In the genomic region with DNA sequence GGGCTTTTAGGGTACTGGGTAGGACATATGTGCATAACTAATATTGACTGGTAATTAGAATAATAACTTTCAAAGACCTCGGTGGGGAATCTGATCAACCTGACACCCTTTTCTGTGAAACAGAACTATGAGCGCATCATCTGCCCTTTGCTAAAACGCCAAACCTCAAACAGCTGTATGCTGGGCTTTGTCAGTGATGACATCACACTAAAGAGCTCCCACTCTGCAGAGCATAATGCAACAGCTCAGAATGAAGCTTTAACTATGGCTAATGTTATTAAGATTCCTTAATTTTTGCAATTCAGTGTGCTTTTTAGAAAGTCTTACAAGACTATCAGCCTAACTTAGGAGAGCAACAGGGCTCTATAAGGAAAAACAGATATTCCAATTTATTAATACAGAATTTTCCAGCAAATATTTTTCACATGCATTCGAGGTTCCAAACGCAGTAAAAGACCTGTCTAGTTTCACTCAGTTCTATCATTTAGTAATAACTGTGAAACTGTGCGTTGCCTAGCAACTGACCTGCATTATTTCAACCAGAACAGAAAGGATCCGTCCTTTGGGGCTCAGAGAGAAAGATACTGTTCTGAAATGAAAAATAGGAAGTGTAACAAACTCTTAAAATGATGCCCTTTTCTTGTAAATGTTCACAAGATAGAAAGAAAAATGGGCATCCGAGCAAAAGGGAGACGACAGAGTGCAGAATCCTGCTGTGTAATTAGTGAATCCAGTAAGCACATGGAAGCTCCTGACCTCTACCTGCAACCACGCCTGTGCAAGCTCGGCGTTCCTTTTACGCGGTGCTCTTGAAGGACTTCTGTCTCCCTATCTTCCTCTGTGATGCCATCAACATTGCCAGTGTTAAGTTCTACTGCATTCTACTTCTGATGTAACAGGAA, we compare ENCODE assay signal across 23 mouse cellular contexts.
A peak's percentile ranks its signal among the peaks of the same experiment; 100 is the strongest.
DNase-seq lines count a peak whose midpoint lies in the region; ATAC-seq lines count a peak whose summit lies in the region.
"Had no signal": no experiment of that assay in that cellular context is flagged by ENCODE, and none has a peak within 500 bp of the region (broad histone marks: within the 10 kb centered on the region; RNA-seq: fewer than 3 reads in every experiment).

No protein-coding gene starts in this region.

- peak overlapping the region; percentile 55 for H3K27ac ChIP-seq in hindbrain, embryonic 16.5 days (ENCODE audit: low read depth, low read length)
- H3K27ac ChIP-seq in hindbrain, embryonic 13.5 days, result no peak overlapping the region
- H3K27ac ChIP-seq in midbrain, embryonic 15.5 days, result peak overlapping the region; percentile 74
- no peak overlapping the region for H3K27ac ChIP-seq in midbrain, embryonic 13.5 days
- H3K27ac ChIP-seq in forebrain, embryonic 16.5 days (ENCODE audit: low read length), result no peak overlapping the region
- H3K27ac ChIP-seq in neural tube, embryonic 15.5 days (replicated peaks), result peak overlapping the region; percentile 54; the same call in 1 of the 2 replicates
- H3K27ac ChIP-seq: embryonic facial prominence, embryonic 12.5 days; heart, adult 2 months; heart, embryonic 15.5 days had no signal

- H3K9ac ChIP-seq in hindbrain, embryonic 16.5 days (ENCODE audit: low read depth, low read length), result no peak overlapping the region; the same call in 1 of the 2 replicates
- H3K9ac ChIP-seq in hindbrain, embryonic 13.5 days, result no peak overlapping the region
- no peak overlapping the region for H3K9ac ChIP-seq in midbrain, embryonic 15.5 days
- no peak overlapping the region for H3K9ac ChIP-seq in midbrain, embryonic 13.5 days (replicated peaks)
- H3K9ac ChIP-seq in forebrain, embryonic 16.5 days (replicated peaks; ENCODE audit: low read depth, low read length), result no peak overlapping the region
- no peak overlapping the region for H3K9ac ChIP-seq in neural tube, embryonic 15.5 days (replicated peaks)
- H3K9ac ChIP-seq: embryonic facial prominence, embryonic 12.5 days; heart, embryonic 15.5 days had no signal

- no peaks in the 10 kb centered on the region for H3K27me3 ChIP-seq in hindbrain, embryonic 16.5 days (replicated peaks; ENCODE audit: control insufficient read depth, insufficient read depth, low read length)
- H3K27me3 ChIP-seq in hindbrain, embryonic 13.5 days, result no peaks in the 10 kb centered on the region
- no peaks in the 10 kb centered on the region for H3K27me3 ChIP-seq in midbrain, embryonic 15.5 days (replicated peaks)
- no peaks in the 10 kb centered on the region for H3K27me3 ChIP-seq in midbrain, embryonic 13.5 days
- H3K27me3 ChIP-seq in forebrain, embryonic 16.5 days (replicated peaks; ENCODE audit: control insufficient read depth, insufficient read depth, low read length), result no peaks in the 10 kb centered on the region
- no peaks in the 10 kb centered on the region for H3K27me3 ChIP-seq in neural tube, embryonic 15.5 days (replicated peaks)
- H3K27me3 ChIP-seq: embryonic facial prominence, embryonic 12.5 days; heart, embryonic 15.5 days; megakaryocyte, embryonic 14.5 days had no signal

- peak overlapping the region; percentile 38 for H3K4me2 ChIP-seq in hindbrain, embryonic 16.5 days (ENCODE audit: low read length)
- no peak overlapping the region for H3K4me2 ChIP-seq in hindbrain, embryonic 13.5 days
- H3K4me2 ChIP-seq in midbrain, embryonic 15.5 days, result peak overlapping the region; percentile 41
- H3K4me2 ChIP-seq in midbrain, embryonic 13.5 days (replicated peaks), result no peak overlapping the region
- H3K4me2 ChIP-seq in forebrain, embryonic 16.5 days (ENCODE audit: low read length), result no peak overlapping the region
- H3K4me2 ChIP-seq in neural tube, embryonic 15.5 days, result peak overlapping the region; percentile 40
- H3K4me2 ChIP-seq: embryonic facial prominence, embryonic 12.5 days; heart, embryonic 15.5 days; liver, embryonic 11.5 days had no signal

- peak; percentile 83 for ATAC-seq in hindbrain, embryonic 16.5 days
- no peak for ATAC-seq in hindbrain, embryonic 13.5 days (ENCODE audit: low FRiP score)
- ATAC-seq in midbrain, embryonic 15.5 days (replicated peaks), result peak; percentile 93
- no peak for ATAC-seq in midbrain, embryonic 13.5 days
- peak; percentile 76 for ATAC-seq in forebrain, embryonic 16.5 days
- peak; percentile 90; the same call in 1 of the 2 replicates for ATAC-seq in neural tube, embryonic 15.5 days (ENCODE audit: low FRiP score)
- ATAC-seq: Patski had no signal

- peak overlapping the region; percentile 19 for H3K4me3 ChIP-seq in hindbrain, embryonic 16.5 days (ENCODE audit: low read length)
- H3K4me3 ChIP-seq in hindbrain, embryonic 13.5 days, result no peak overlapping the region
- peak overlapping the region; percentile 22 for H3K4me3 ChIP-seq in midbrain, embryonic 15.5 days
- no peak overlapping the region for H3K4me3 ChIP-seq in midbrain, embryonic 13.5 days (replicated peaks)
- H3K4me3 ChIP-seq in forebrain, embryonic 16.5 days (replicated peaks; ENCODE audit: low read length), result no peak overlapping the region
- no peak overlapping the region; the same call in 1 of the 2 replicates for H3K4me3 ChIP-seq in neural tube, embryonic 15.5 days (replicated peaks)
- H3K4me3 ChIP-seq: embryonic facial prominence, embryonic 12.5 days; erythroblast, embryonic 14.5 days; heart, adult 2 months; heart, embryonic 15.5 days; megakaryocyte, embryonic 14.5 days had no signal

- H3K4me1 ChIP-seq in hindbrain, embryonic 16.5 days (ENCODE audit: control insufficient read depth, insufficient read depth, low read depth, low read length), result peaks cover 6% of the 10 kb centered on the region
- H3K4me1 ChIP-seq in hindbrain, embryonic 13.5 days (replicated peaks), result no peaks in the 10 kb centered on the region
- H3K4me1 ChIP-seq in midbrain, embryonic 15.5 days, result peaks cover 12% of the 10 kb centered on the region; the same call in 1 of the 2 replicates
- no peaks in the 10 kb centered on the region for H3K4me1 ChIP-seq in midbrain, embryonic 13.5 days (replicated peaks)
- no peaks in the 10 kb centered on the region for H3K4me1 ChIP-seq in forebrain, embryonic 16.5 days (replicated peaks; ENCODE audit: control insufficient read depth, insufficient read depth, low read length)
- peaks cover 5% of the 10 kb centered on the region for H3K4me1 ChIP-seq in neural tube, embryonic 15.5 days
- H3K4me1 ChIP-seq: heart, embryonic 15.5 days; megakaryocyte, embryonic 14.5 days had no signal

- 49% methylated on average over 14 of the region's 14 CpGs for WGBS in hindbrain, embryonic 16.5 days
- WGBS in hindbrain, embryonic 13.5 days, result 65% methylated on average over 14 of the region's 14 CpGs
- 54% methylated on average over 14 of the region's 14 CpGs for WGBS in midbrain, embryonic 15.5 days
- 68% methylated on average over 14 of the region's 14 CpGs for WGBS in midbrain, embryonic 13.5 days
- WGBS in forebrain, embryonic 16.5 days, result 70% methylated on average over 14 of the region's 14 CpGs
- 56% methylated on average over 14 of the region's 14 CpGs for WGBS in neural tube, embryonic 15.5 days

- DNase-seq in spleen, postnatal 10 days (ENCODE audit: low spot score in 2 of 2), result no peak
- DNase-seq: adrenal gland, adult 8-10 months; cerebellum, adult 11 months; cerebellum, postnatal 10 days; gastrocnemius, postnatal 10 days; heart, adult 2 months; heart, postnatal 4 days; kidney, adult 11 months; lung, adult 2 months; right cerebral cortex, postnatal 4 days; thymus, postnatal 14 days had no signal

- no peaks in the 10 kb centered on the region for H3K36me3 ChIP-seq in hindbrain, embryonic 16.5 days (ENCODE audit: control insufficient read depth, insufficient read depth, low read length)
- H3K36me3 ChIP-seq in hindbrain, embryonic 13.5 days, result no peaks in the 10 kb centered on the region
- H3K36me3 ChIP-seq in midbrain, embryonic 15.5 days (replicated peaks), result no peaks in the 10 kb centered on the region
- H3K36me3 ChIP-seq in midbrain, embryonic 13.5 days, result no peaks in the 10 kb centered on the region
- no peaks in the 10 kb centered on the region for H3K36me3 ChIP-seq in forebrain, embryonic 16.5 days (ENCODE audit: control insufficient read depth, insufficient read depth)
- no peaks in the 10 kb centered on the region for H3K36me3 ChIP-seq in neural tube, embryonic 15.5 days
- H3K36me3 ChIP-seq: embryonic facial prominence, embryonic 12.5 days; heart, embryonic 15.5 days had no signal

- no peaks in the 10 kb centered on the region for H3K9me3 ChIP-seq in hindbrain, embryonic 16.5 days (ENCODE audit: control insufficient read depth, low read length)
- H3K9me3 ChIP-seq in hindbrain, embryonic 13.5 days, result no peaks in the 10 kb centered on the region
- H3K9me3 ChIP-seq in midbrain, embryonic 15.5 days, result no peaks in the 10 kb centered on the region
- H3K9me3 ChIP-seq in midbrain, embryonic 13.5 days, result no peaks in the 10 kb centered on the region
- H3K9me3 ChIP-seq in forebrain, embryonic 16.5 days (ENCODE audit: control insufficient read depth, low read length), result no peaks in the 10 kb centered on the region
- no peaks in the 10 kb centered on the region for H3K9me3 ChIP-seq in neural tube, embryonic 15.5 days (replicated peaks)
- H3K9me3 ChIP-seq: embryonic facial prominence, embryonic 12.5 days; heart, embryonic 15.5 days had no signal

Comparison
In these comparisons a context has a peak if more than half of its experiments do, and no peak if none do; other contexts are left out.
1. ATAC-seq: peak in hindbrain, embryonic 16.5 days (single experiment), midbrain, embryonic 15.5 days (single experiment), forebrain, embryonic 16.5 days (single experiment) and neural tube, embryonic 15.5 days (single experiment); none in hindbrain, embryonic 13.5 days (single experiment) and midbrain, embryonic 13.5 days (single experiment).
2. H3K27ac ChIP-seq: peak in hindbrain, embryonic 16.5 days (single experiment), midbrain, embryonic 15.5 days (single experiment) and neural tube, embryonic 15.5 days (single experiment); none in hindbrain, embryonic 13.5 days (single experiment), midbrain, embryonic 13.5 days (single experiment) and forebrain, embryonic 16.5 days (single experiment).
3. H3K4me2 ChIP-seq: peak in hindbrain, embryonic 16.5 days (single experiment), midbrain, embryonic 15.5 days (single experiment) and neural tube, embryonic 15.5 days (single experiment); none in hindbrain, embryonic 13.5 days (single experiment), midbrain, embryonic 13.5 days (single experiment) and forebrain, embryonic 16.5 days (single experiment).
4. H3K4me3 ChIP-seq: peak in hindbrain, embryonic 16.5 days (single experiment) and midbrain, embryonic 15.5 days (single experiment); none in hindbrain, embryonic 13.5 days (single experiment), midbrain, embryonic 13.5 days (single experiment), forebrain, embryonic 16.5 days (single experiment) and neural tube, embryonic 15.5 days (single experiment).